In genomic region chr17:17567071-17567470, GRCm38 (mm10) we compare ENCODE assay signal across 8 mouse cellular contexts. TPM values are rescaled to one million over a fixed set of nuclear protein-coding genes. Genes with fewer than 3 reads are reported as not detected.
A peak's percentile ranks its signal among the peaks of the same experiment; 100 is the strongest.
DNase-seq lines count a peak whose midpoint lies in the region; ATAC-seq lines count a peak whose summit lies in the region.

No protein-coding gene starts in this region.

- no peaks in the 10 kb centered on the region for H3K4me1 ChIP-seq in hindbrain, embryonic 14.5 days (replicated peaks; ENCODE audit: control insufficient read depth, insufficient read depth, low read length)
- no peaks in the 10 kb centered on the region for H3K4me1 ChIP-seq in hindbrain, embryonic 10.5 days (replicated peaks)
- H3K4me1 ChIP-seq in midbrain, embryonic 14.5 days (ENCODE audit: control insufficient read depth, insufficient read depth, low read length), result no peaks in the 10 kb centered on the region

- no peak overlapping the region for H3K4me2 ChIP-seq in hindbrain, embryonic 14.5 days (replicated peaks)
- no peak overlapping the region for H3K4me2 ChIP-seq in midbrain, embryonic 14.5 days (ENCODE audit: low read length)

- H3K27me3 ChIP-seq in hindbrain, embryonic 14.5 days (ENCODE audit: control insufficient read depth, insufficient read depth, low read length), result no peaks in the 10 kb centered on the region
- H3K27me3 ChIP-seq in hindbrain, embryonic 10.5 days (ENCODE audit: insufficient read depth, poor library complexity, severe bottlenecking), result no peaks in the 10 kb centered on the region
- H3K27me3 ChIP-seq in midbrain, embryonic 14.5 days (ENCODE audit: control insufficient read depth, insufficient read depth, low read length), result no peaks in the 10 kb centered on the region

- no peak overlapping the region for H3K4me3 ChIP-seq in hindbrain, embryonic 14.5 days (replicated peaks; ENCODE audit: low read length)
- no peak overlapping the region for H3K4me3 ChIP-seq in hindbrain, embryonic 10.5 days
- H3K4me3 ChIP-seq in midbrain, embryonic 14.5 days (replicated peaks; ENCODE audit: low read depth, low read length), result no peak overlapping the region

- H3K27ac ChIP-seq in hindbrain, embryonic 14.5 days, result no peak overlapping the region
- no peak overlapping the region for H3K27ac ChIP-seq in hindbrain, embryonic 10.5 days
- H3K27ac ChIP-seq in midbrain, embryonic 14.5 days (replicated peaks; ENCODE audit: low read depth, low read length), result no peak overlapping the region

- no peak overlapping the region for H3K9ac ChIP-seq in hindbrain, embryonic 14.5 days
- H3K9ac ChIP-seq in midbrain, embryonic 14.5 days (replicated peaks; ENCODE audit: low read length), result no peak overlapping the region

- peak; percentile 82 for DNase-seq in hindbrain, embryonic 14.5 days (ENCODE audit: low spot score)
- DNase-seq in hindbrain, embryonic 10.5 days (ENCODE audit: low spot score), result no peak
- DNase-seq in thymus, postnatal 14 days, result peak; percentile 40
- no peak for DNase-seq in thymus, postnatal 36 days
- peak; percentile 87 for DNase-seq in midbrain, embryonic 14.5 days
- DNase-seq in right cerebral cortex, postnatal 4 days, result no peak
- DNase-seq in adrenal gland, adult 2 months, result no peak

- peaks cover 49% of the 10 kb centered on the region for H3K36me3 ChIP-seq in hindbrain, embryonic 14.5 days (replicated peaks; ENCODE audit: control insufficient read depth, insufficient read depth)
- H3K36me3 ChIP-seq in hindbrain, embryonic 10.5 days, result peaks cover 35% of the 10 kb centered on the region
- H3K36me3 ChIP-seq in midbrain, embryonic 14.5 days (ENCODE audit: control insufficient read depth, insufficient read depth, low read length), result peaks cover 29% of the 10 kb centered on the region

- no peak; the same call in 1 of the 2 replicates for ATAC-seq in hindbrain, embryonic 14.5 days (ENCODE audit: low FRiP score)
- peak; percentile 65; the same call in 1 of the 2 replicates for ATAC-seq in erythroblast, adult 5-6 weeks (replicated peaks; ENCODE audit: low FRiP score, poor library complexity, severe bottlenecking)
- 0 out of 2 replicates have a peak, but pooled peaks have one; percentile 31 for ATAC-seq in midbrain, embryonic 14.5 days (ENCODE audit: low FRiP score, low TSS enrichment)

- 58% methylated on average over 3 of the region's 3 CpGs for WGBS in hindbrain, embryonic 14.5 days
- WGBS in hindbrain, embryonic 10.5 days, result 61% methylated on average over 3 of the region's 3 CpGs
- WGBS in midbrain, embryonic 14.5 days, result 50% methylated on average over 3 of the region's 3 CpGs

- H3K9me3 ChIP-seq in hindbrain, embryonic 14.5 days (ENCODE audit: control insufficient read depth, low read length), result no peaks in the 10 kb centered on the region
- H3K9me3 ChIP-seq in hindbrain, embryonic 10.5 days, result no peaks in the 10 kb centered on the region
- H3K9me3 ChIP-seq in midbrain, embryonic 14.5 days (ENCODE audit: control insufficient read depth, low read length), result no peaks in the 10 kb centered on the region

RNA-seq across cellular contexts. Expression of gene Lnpep, which starts 57.8 kb away (rescaled TPM):
- 8.1 and 9.6 TPM in 2 replicates for polyA plus RNA-seq in hindbrain, embryonic 14.5 days (2014; fragmentation: Nextera tagmentation; extraction: Ambion mirVana)
- polyA plus RNA-seq in hindbrain, embryonic 10.5 days (2016; fragmentation: Nextera tagmentation; extraction: Ambion mirVana), result 6.2 and 7.2 TPM in 2 replicates
- 22.4 and 25.4 TPM in 2 replicates for total RNA-seq in erythroblast, adult 5-6 weeks (2015; ENCODE audit: low replicate concordance)
- 21.2 and 21.5 TPM in 2 replicates for total RNA-seq in erythroblast, adult 5-6 weeks (2017; ENCODE audit: low replicate concordance)
- polyA plus RNA-seq in midbrain, embryonic 14.5 days (2014; fragmentation: Nextera tagmentation; extraction: Ambion mirVana), result 8.8 and 13.5 TPM in 2 replicates
- total RNA-seq in adrenal gland, adult 2 months (2021), result 100 to 1,000 TPM; 108 to 118 TPM
- polyA plus RNA-seq in adrenal gland, adult 2 months (2012; rRNA removed), result 5.4 and 6.0 TPM in 2 replicates

Comparison
In these comparisons a context has a peak if more than half of its experiments do, and no peak if none do; other contexts are left out.
1. DNase-seq: peak in hindbrain, embryonic 14.5 days (single experiment), thymus, postnatal 14 days (single experiment) and midbrain, embryonic 14.5 days (single experiment); none in hindbrain, embryonic 10.5 days (single experiment), thymus, postnatal 36 days (0 of 2), right cerebral cortex, postnatal 4 days (single experiment) and adrenal gland, adult 2 months (single experiment).